Mouse (Mus musculus): Measurements from ENCODE around the gene Pmm1. TPM values are rescaled to one million over a fixed set of nuclear protein-coding genes. Genes with fewer than 3 reads are reported as not detected.

The Pmm1 gene
- total RNA-seq, 2 experiments from 2014 or later, result 176 to 189 TPM

GRCm38 (mm10) chr15:81957598-81957997 is 3.1 kb downstream of the Pmm1 start:
- no peak for DNase-seq (ENCODE audit: low spot score in 2 of 2)

DNA sequence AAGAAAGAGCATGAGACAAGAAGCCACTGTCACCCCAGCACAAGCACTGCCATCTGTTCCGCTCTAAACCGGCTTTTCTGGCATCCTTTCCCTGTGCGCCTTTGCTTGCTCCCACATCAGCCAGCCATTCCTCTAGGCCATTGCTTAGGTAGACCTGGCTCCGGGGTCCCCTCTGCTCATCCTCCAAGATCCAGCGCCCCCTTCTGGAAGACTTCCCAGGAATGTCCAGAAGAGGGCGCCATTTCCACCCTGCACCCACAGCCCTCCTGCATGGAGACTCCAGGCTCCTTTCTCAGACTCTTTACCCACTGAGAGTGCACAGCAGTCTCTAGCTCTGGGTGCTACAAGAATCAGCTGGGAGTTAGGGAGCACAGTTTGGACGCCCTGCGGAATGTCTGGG is 4.3 kb downstream of the Pmm1 start:
- peak; percentile 69 to 77 for DNase-seq (ENCODE audit: low spot score in 2 of 2)

GRCm38 (mm10) chr15:81955414-81955813 is 5.3 kb downstream of the Pmm1 start:
- DNase-seq (ENCODE audit: low spot score in 2 of 2), result no peak

DNA sequence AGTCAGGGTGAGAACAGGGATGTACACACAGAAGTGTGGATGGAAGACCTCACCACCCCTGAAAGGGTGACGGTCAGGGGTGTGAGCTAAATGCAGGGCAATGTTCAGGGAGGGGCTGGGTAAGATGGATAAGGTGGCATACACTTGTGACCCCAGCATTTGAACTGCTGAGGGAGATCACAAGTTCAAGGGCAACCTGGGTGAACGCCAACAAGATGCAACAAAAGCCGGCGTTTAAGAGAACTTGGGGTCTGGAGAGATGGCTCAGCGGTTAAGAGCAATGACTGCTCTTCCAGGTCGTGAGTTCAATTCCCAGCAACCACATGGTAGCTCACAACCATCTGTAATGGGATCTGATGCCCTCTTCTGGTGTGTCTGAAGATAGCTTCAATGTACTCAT is 6.0 kb downstream of the Pmm1 start:
- DNase-seq (ENCODE audit: low spot score in 2 of 2), result no peak

GRCm38 (mm10) chr15:81954151-81954583 is 6.6 kb downstream of the Pmm1 start:
- peak in 1 of 2 experiments; percentile 10 for DNase-seq (ENCODE audit: low spot score in 2 of 2)

DNA sequence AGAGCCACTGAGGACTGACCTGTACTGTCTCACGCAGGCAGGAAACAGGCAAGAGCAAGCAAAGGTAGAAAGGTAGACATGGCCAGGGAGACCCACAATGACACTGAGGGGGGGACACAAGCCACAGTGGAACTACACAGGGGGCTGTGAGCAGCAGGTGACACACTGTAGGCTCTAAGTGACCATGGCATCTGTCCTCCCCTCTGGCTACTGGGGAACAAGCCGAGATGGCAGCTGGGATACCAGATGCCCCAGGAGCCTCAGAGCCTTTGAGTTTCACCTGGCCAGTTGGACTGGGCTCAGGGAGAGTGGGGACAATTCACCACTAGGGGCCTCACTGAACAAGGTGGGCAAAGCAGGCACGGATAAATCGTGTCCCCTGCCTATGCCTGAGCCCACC is 8.4 kb downstream of the Pmm1 start:
- DNase-seq (ENCODE audit: low spot score in 2 of 2), result no peak

DNA sequence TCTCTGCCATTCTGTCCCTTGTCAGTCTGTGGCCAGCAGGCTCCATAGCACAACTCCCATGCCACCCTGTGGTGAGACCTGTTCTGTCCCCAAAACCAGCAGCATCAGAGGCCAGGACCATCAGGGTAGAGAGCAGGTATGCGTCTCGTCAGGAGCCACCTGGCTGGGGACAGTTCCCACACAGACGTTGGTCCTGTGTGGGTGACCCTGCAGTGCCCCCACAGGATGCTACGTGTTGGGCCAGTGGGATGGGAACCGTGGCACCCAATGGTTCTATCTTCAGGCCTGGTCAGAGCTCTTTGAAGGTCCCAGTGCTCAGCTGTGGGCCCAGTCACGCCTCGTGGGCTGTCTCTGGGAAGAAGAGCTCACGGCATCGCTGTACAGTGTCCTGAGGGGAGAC is 9.6 kb downstream of the Pmm1 start:
- DNase-seq (ENCODE audit: low spot score in 2 of 2), result no peak

DNA sequence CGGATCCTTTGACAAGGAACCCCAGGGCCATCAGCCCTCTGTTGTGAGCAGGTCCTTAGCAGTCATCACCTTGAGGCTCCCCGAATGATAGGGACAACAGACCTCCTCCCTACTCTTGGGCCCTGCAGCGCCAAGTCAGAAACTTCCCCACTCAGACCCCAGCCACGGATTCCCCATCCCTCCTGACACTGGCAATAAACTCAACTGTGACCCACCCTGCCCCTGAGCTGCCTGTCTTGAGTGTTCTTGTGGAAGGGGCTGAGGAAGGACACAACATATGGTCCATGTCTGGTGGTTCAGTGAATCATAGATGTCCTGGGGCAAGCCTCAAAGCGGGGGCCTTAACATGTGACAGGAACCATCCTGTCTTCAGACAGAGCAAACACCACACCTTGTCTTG is 10.0 kb downstream of the Pmm1 start:
- DNase-seq (ENCODE audit: low spot score in 2 of 2), result no peak

DNA sequence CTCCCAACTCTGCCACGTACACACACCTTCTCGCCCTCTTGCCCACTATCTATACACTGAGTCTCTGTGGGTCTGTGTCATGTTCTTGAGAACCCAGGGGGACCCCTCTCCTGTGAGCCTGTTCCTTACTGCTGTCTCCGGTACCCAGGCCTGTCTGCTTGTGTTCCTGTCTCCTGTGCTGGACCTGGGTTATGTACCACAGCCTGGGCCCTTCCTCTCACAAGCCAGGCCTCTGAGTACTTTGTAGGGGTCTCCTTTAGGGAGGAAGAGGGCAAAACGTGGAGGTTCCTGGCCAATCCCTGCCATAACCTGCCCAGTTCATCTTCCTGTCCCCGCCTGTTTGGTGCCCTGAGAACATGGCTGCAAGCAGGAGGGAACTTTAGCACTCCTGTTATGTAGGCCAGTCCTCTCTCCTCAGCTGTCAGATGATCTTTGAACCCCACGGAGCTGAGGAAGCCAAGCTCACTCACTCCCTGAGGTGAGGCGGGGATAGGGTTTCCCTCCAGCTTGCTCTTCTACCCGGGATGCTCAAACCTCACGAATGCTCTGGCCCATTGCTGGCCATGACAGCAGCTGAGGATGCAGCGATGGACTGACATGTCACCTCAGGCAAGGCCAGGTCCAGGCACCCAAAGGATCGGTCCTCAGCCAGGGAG is 11.1 kb downstream of the Pmm1 start:
- no peak for DNase-seq (ENCODE audit: low spot score in 2 of 2)

DNA sequence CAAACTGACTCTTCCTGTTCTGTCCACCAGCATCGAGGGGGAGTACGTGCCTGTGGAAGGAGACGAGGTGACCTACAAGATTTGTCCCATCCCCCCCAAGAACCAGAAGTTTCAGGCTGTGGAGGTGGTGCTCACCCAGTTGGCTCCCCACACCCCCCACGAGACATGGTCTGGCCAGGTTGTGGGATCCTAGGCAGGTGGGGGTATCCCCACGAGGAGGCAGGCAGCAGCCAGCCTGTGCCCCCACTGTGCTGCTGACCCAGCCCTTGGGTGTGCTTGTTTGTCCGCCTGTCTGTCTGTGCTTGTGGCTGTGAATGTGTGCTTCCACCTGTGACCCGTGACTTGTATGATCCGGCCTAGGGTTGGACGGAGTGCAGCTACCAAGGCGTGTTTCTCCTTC is 11.7 kb downstream of the Pmm1 start:
- no peak for DNase-seq (ENCODE audit: low spot score in 2 of 2)

GRCm38 (mm10) chr15:81943176-81943749 is 17.5 kb downstream of the Pmm1 start:
- no peak for DNase-seq (ENCODE audit: low spot score in 2 of 2)

GRCm38 (mm10) chr15:81941010-81941409 is 19.7 kb downstream of the Pmm1 start:
- no peak for DNase-seq (ENCODE audit: low spot score in 2 of 2)

- DNase-seq (ENCODE audit: low spot score in 2 of 2), result no peak
These were observed 20.5 kb downstream of the Pmm1 start for GRCm38 (mm10) chr15:81940219-81940618.

- no peak for DNase-seq (ENCODE audit: low spot score in 2 of 2)
These were observed 21.0 kb downstream of the Pmm1 start for GRCm38 (mm10) chr15:81939774-81940173.

GRCm38 (mm10) chr15:81939157-81939715 is 21.5 kb downstream of the Pmm1 start:
- no peak for DNase-seq (ENCODE audit: low spot score in 2 of 2)

DNA sequence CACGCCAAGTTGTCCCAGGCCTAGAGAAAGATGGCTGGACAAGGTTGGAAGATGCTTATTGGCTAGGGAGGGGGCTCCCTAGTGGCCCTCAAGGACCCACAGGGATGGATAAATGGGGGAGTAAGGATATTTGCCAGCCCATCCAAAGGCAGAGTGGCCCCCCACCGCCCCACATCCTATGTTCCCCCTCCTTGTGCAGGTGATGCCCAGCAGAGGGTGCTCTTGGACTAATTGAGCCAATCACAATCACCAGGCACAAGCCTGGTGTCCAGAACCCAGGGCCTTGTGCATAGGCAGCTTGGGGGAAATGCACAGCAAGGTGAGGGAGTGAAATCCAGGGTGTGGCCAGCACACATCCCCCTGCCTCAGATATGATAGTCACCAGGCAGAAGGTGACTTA is 22.5 kb downstream of the Pmm1 start:
- peak; percentile 62 to 74 for DNase-seq (ENCODE audit: low spot score in 2 of 2)

DNA sequence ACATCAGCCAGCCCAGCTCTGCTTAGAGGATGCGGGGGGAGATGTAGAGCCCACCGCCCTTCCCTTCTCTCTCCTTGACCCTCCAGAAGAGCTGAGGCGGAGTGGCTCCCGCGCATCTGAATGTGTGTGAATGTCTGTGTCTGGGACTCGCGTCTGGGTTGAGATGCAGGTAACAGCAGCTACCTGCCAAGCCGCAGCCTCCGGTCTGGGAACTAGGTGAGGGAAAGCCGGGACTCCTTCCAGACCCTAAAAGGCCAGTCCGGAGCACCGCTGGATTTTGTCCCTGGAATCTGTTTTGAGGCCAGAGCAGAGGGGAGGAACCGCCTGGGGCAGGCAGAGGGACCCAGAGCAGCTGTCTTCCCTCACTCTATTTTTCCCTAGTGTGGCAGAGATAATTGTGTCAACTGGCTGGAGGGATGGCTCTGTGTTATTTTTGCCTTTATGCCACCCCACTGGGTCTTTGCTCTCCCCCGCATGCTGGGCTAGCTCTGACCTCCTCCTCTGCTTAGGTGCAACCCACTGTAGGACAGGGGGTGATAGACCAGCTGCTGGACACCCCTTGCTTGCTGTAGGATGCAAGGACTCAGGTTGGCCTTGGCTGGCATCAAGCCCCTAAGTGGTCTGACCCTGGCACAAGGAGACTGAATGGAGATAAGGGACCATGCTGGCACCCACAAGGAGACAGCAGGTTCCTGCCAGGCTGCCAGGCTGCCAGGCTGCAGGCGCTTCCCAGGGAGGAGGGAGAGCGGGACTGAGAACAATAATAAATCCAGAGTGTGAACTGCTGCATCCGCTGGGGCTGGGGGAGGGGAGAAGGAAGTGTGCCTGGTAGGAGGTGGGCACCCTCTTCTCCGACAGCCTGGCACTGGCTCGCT is 23.4 kb downstream of the Pmm1 start:
- peak; percentile 68 to 79 for DNase-seq (ENCODE audit: low spot score in 2 of 2)

DNA sequence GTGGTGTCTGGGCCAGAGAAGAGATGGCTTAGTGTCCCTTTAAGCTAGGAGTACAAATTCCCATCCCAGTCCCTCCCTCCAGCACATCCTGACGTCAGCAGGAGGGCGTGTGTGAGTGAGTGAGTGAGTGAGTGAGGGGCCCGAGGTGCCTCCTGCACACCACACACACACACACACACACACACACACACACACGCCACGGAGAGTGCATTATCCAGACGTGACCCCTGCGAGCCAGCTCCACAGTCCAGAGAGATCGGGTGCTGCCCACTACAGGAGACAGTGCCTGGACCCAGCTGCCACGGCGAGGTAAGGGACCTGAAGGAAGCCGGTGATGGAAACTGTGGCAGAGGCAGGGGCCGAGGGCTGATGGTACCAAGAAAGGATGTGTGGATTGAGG is 24.1 kb downstream of the Pmm1 start, which contains the start of gene Csdc2:
TSS of gene Csdc2 (plus strand) at position 81 of the 400 bp plus-strand sequence.
- peak; percentile 70 to 72 for DNase-seq (ENCODE audit: low spot score in 2 of 2)

GRCm38 (mm10) chr15:81935869-81936637 is 24.7 kb downstream of the Pmm1 start:
- no peak for DNase-seq (ENCODE audit: low spot score in 2 of 2)

DNA sequence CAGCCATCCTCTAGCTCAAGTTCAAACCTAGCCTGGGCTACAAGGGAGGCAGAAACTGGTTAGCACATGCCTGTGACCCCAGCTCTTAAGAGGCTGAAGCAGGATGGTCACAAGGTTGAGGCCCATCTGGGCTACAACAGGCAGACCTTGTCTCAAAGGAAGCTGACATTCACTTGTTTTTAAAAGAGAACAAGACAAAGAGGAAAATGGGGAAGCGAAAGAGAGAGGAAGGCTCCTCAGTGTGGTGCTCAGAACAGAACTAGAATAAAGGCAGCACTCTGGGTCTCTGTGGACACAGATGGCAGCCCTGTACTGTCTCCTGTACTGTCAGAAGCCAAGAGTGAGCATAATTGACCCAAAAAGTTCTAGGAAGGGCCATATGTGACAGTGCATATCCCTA is 26.7 kb downstream of the Pmm1 start:
- no peak for DNase-seq (ENCODE audit: low spot score in 2 of 2)

DNA sequence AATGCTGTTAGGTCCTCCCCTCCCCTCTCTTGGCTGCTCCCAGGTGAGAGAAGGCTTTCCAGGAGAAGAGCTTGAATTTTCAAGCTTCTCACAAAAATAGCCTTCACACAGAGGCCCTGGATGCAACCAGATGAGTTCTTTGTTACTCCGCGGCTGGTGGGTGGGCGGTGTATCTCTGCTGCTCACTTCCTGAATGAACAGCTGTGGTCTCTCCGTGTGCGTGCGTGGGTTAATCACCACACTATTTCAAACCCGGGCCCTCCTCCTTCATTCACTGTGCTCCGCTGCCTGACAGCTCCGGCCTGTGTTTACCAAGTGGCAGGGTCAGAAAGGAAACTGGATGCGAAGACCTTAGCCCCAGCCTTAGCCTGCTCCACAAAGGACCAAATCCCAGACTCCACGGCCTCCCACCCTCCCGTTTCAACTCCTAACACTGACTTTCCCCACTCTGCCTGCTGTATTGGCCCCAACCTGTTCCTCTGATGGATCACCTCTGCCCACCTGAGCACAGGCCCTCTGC is 27.7 kb downstream of the Pmm1 start:
- DNase-seq (ENCODE audit: low spot score in 2 of 2), result peak; percentile 52 to 55
